Mouse (Mus musculus): ENCODE results near the gene Ing2. TPM values are rescaled to one million over a fixed set of nuclear protein-coding genes. Genes with fewer than 3 reads are reported as not detected.

The Ing2 gene
- total and polyA plus RNA-seq, 2 experiments from 2014 or later = 10.0 to 10.5 TPM

GRCm38 (mm10) chr8:47654406-47654805 is 20.9 kb downstream of the Ing2 start:
- no peaks in the 10 kb centered on the region for H3K27me3 ChIP-seq (ENCODE audit: insufficient read depth, low read length)
- ATAC-seq (ENCODE audit: low FRiP score) (no peak), DNase-seq (ENCODE audit: low spot score) (no peak)
- no peak overlapping the region for H3K4me3 ChIP-seq (ENCODE audit: low read depth, low read length)
- H3K27ac ChIP-seq (ENCODE audit: low read depth, low read length) = no peak overlapping the region
- WGBS = 56% methylated on average over 3 of the region's 3 CpGs
- no peaks in the 10 kb centered on the region for H3K9me3 ChIP-seq (ENCODE audit: low read length)
- H3K9ac ChIP-seq (replicated peaks; ENCODE audit: low read length, poor library complexity, severe bottlenecking) = no peak overlapping the region
- no peak for TF ChIP-seq CTCF (IDR thresholded peaks at IDR 0.05)
- no peaks in the 10 kb centered on the region for H3K4me1 ChIP-seq (ENCODE audit: insufficient read depth, low read length)
- H3K4me2 ChIP-seq (ENCODE audit: low read depth, low read length, poor library complexity, severe bottlenecking) = no peak overlapping the region
- no peaks in the 10 kb centered on the region for H3K36me3 ChIP-seq (ENCODE audit: insufficient read depth, low read length)

GRCm38 (mm10) chr8:47652737-47653076 is 22.6 kb downstream of the Ing2 start:
- ATAC-seq (ENCODE audit: low FRiP score) (no peak), DNase-seq (ENCODE audit: low spot score) (no peak)
- no peaks in the 10 kb centered on the region for H3K36me3 ChIP-seq (ENCODE audit: insufficient read depth, low read length)
- H3K27me3 ChIP-seq (ENCODE audit: insufficient read depth, low read length) = no peaks in the 10 kb centered on the region
- H3K9me3 ChIP-seq (ENCODE audit: low read length) = no peaks in the 10 kb centered on the region
- 81% methylated on average over 3 of the region's 3 CpGs for WGBS
- H3K27ac ChIP-seq (ENCODE audit: low read depth, low read length) = no peak overlapping the region
- H3K9ac ChIP-seq (replicated peaks; ENCODE audit: low read length, poor library complexity, severe bottlenecking) = no peak overlapping the region
- H3K4me3 ChIP-seq (ENCODE audit: low read depth, low read length) = no peak overlapping the region
- H3K4me1 ChIP-seq (ENCODE audit: insufficient read depth, low read length) = no peaks in the 10 kb centered on the region
- TF ChIP-seq CTCF (IDR thresholded peaks at IDR 0.05) = no peak
- no peak overlapping the region for H3K4me2 ChIP-seq (ENCODE audit: low read depth, low read length, poor library complexity, severe bottlenecking)

- no peak for TF ChIP-seq CTCF (IDR thresholded peaks at IDR 0.05)
- ATAC-seq (ENCODE audit: low FRiP score) (no peak), DNase-seq (ENCODE audit: low spot score) (no peak)
- Histone ChIP-seq H3K9ac (replicated peaks; ENCODE audit: low read length, poor library complexity, severe bottlenecking) (no peak overlapping the region), H3K4me3 (ENCODE audit: low read depth, low read length) (no peak overlapping the region), H3K36me3 (ENCODE audit: insufficient read depth, low read length) (no peaks in the 10 kb centered on the region), H3K4me1 (ENCODE audit: insufficient read depth, low read length) (no peaks in the 10 kb centered on the region), H3K4me2 (ENCODE audit: low read depth, low read length, poor library complexity, severe bottlenecking) (no peak overlapping the region), H3K9me3 (ENCODE audit: low read length) (no peaks in the 10 kb centered on the region), H3K27me3 (ENCODE audit: insufficient read depth, low read length) (no peaks in the 10 kb centered on the region), H3K27ac (ENCODE audit: low read depth, low read length) (no peak overlapping the region)
- WGBS = 80% methylated on average over 13 of the region's 13 CpGs
These were observed 23.2 kb downstream of the Ing2 start for GRCm38 (mm10) chr8:47651913-47652736.

- TF ChIP-seq CTCF (IDR thresholded peaks at IDR 0.05) = no peak
- Histone ChIP-seq H3K4me3 (ENCODE audit: low read depth, low read length) (no peak overlapping the region), H3K36me3 (ENCODE audit: insufficient read depth, low read length) (no peaks in the 10 kb centered on the region), H3K9me3 (ENCODE audit: low read length) (no peaks in the 10 kb centered on the region; the same call in 1 of the 2 replicates), H3K27me3 (ENCODE audit: insufficient read depth, low read length) (no peaks in the 10 kb centered on the region), H3K4me1 (ENCODE audit: insufficient read depth, low read length) (no peaks in the 10 kb centered on the region), H3K27ac (ENCODE audit: low read depth, low read length) (no peak overlapping the region), H3K4me2 (ENCODE audit: low read depth, low read length, poor library complexity, severe bottlenecking) (no peak overlapping the region), H3K9ac (replicated peaks; ENCODE audit: low read length, poor library complexity, severe bottlenecking) (no peak overlapping the region)
- ATAC-seq (ENCODE audit: low FRiP score) = no peak
- 70% methylated on average over 4 of the region's 4 CpGs for WGBS
- no peak for DNase-seq (ENCODE audit: low spot score)
These were observed 24.5 kb downstream of the Ing2 start for GRCm38 (mm10) chr8:47650853-47651252.

GRCm38 (mm10) chr8:47649551-47649950 is 25.8 kb downstream of the Ing2 start:
- H3K36me3 ChIP-seq (ENCODE audit: insufficient read depth, low read length) = no peaks in the 10 kb centered on the region
- H3K27ac ChIP-seq (ENCODE audit: low read depth, low read length) = no peak overlapping the region
- no peak overlapping the region for H3K4me2 ChIP-seq (ENCODE audit: low read depth, low read length, poor library complexity, severe bottlenecking)
- no peaks in the 10 kb centered on the region; the same call in 1 of the 2 replicates for H3K9me3 ChIP-seq (ENCODE audit: low read length)
- H3K27me3 ChIP-seq (ENCODE audit: insufficient read depth, low read length) = no peaks in the 10 kb centered on the region
- TF ChIP-seq CTCF (IDR thresholded peaks at IDR 0.05) = no peak
- DNase-seq (ENCODE audit: low spot score) (no peak), ATAC-seq (ENCODE audit: low FRiP score) (no peak)
- no peak overlapping the region for H3K4me3 ChIP-seq (ENCODE audit: low read depth, low read length)
- no peak overlapping the region for H3K9ac ChIP-seq (replicated peaks; ENCODE audit: low read length, poor library complexity, severe bottlenecking)
- WGBS = 89% methylated on average over 9 of the region's 9 CpGs
- no peaks in the 10 kb centered on the region for H3K4me1 ChIP-seq (ENCODE audit: insufficient read depth, low read length)

- no peaks in the 10 kb centered on the region for H3K4me1 ChIP-seq (ENCODE audit: insufficient read depth, low read length)
- H3K4me3 ChIP-seq (ENCODE audit: low read depth, low read length) = no peak overlapping the region
- WGBS = 70% methylated on average over 9 of the region's 9 CpGs
- H3K27ac ChIP-seq (ENCODE audit: low read depth, low read length) = no peak overlapping the region
- H3K9ac ChIP-seq (replicated peaks; ENCODE audit: low read length, poor library complexity, severe bottlenecking) = no peak overlapping the region
- TF ChIP-seq CTCF (IDR thresholded peaks at IDR 0.05) = no peak
- H3K9me3 ChIP-seq (ENCODE audit: low read length) = no peaks in the 10 kb centered on the region; the same call in 1 of the 2 replicates
- no peaks in the 10 kb centered on the region for H3K36me3 ChIP-seq (ENCODE audit: insufficient read depth, low read length)
- no peak overlapping the region for H3K4me2 ChIP-seq (ENCODE audit: low read depth, low read length, poor library complexity, severe bottlenecking)
- ATAC-seq (ENCODE audit: low FRiP score) (no peak), DNase-seq (ENCODE audit: low spot score) (peak; percentile 50)
- H3K27me3 ChIP-seq (ENCODE audit: insufficient read depth, low read length) = no peaks in the 10 kb centered on the region
These were observed 32.8 kb downstream of the Ing2 start for GRCm38 (mm10) chr8:47642514-47643064.

Data from midbrain, postnatal 0 days (tissue).